Mouse (Mus musculus): ENCODE measurements around the gene Mlph. TPM values are rescaled to one million over a fixed set of nuclear protein-coding genes. Genes with fewer than 3 reads are reported as not detected.

Mlph gene
- polyA plus RNA-seq (2012) = 0.37 and 0.54 TPM in 2 replicates

DNA sequence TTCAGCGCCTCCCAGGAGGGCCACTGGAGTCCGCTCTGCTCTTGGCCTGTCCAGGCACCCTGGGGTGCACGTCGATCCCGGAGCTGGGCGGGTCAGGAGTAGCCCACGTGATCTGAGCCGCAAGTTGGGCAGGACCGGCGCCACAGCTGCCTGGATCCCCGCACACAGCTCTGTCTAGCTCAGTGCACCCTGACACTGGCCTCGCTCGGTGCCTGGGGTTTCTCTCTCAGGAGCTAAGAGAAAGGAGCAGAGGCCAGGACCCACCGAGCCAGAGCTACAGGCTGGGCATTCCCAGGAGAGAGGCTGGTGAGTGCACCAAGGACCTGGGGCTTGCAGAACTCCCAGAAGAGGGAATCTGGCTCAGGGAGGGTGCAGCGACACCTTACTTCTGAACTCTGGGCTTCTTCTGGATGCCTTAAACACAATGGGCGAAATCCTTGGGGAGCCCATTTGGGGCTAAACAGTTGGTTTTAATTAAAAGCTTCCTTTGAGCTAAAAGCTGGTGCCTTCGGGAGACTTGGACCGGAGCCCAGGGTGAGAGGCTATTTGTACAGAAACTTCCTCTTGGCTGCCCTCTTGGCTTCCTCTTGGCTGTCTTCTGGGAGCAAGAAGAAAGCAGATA, at the start of gene Mlph:
Gene Mlph (plus strand): TSS at position 138 of the 622 bp plus-strand sequence.

DNA sequence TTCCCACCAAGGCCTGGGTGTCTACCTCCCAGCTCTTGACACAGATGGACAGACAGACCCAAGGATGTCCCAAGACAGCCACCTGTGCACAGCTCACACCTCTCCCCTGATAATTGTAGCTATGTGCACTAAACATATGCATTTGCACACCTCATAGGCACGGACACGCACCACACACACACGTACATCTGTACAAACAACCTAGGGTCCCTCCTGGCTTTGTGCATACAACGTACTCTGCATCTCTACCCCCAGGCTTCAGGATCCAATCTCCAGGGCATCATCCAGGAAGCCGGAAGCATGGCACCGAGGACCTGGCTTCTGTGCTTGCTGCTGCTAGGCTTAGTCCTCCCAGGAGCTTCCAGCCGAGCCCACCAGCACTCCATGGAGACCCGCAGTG, 37.9 kb downstream of the Mlph start, which contains the start of gene Prlh:
Gene Prlh (plus strand): TSS at position 301 of the 400 bp plus-strand sequence.

DNA sequence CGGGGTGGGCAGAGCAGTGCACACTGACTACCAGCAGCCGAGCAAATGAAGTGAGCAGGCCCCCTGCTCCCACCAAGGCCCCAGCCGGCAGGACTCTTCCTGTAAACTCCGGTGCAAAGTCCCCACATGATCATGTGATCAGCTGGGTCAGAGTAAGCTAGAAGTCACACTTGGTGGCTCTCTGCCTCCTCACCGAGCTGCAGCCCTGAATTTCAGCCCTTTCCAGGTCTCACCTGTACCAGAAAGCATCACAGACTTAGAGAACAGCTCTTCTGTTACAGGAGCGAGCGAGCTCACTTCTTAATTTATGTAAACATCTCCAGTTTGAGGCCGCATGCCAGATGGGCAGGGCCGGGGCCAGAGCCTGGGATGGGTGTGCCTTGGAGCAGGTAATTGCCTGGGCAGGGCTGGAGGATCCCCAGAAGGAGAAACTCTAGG, 54.5 kb downstream of the Mlph start, which contains the start of gene Rab17:
Gene Rab17 (minus strand): TSS at position 315 of the 438 bp plus-strand sequence.

DNA sequence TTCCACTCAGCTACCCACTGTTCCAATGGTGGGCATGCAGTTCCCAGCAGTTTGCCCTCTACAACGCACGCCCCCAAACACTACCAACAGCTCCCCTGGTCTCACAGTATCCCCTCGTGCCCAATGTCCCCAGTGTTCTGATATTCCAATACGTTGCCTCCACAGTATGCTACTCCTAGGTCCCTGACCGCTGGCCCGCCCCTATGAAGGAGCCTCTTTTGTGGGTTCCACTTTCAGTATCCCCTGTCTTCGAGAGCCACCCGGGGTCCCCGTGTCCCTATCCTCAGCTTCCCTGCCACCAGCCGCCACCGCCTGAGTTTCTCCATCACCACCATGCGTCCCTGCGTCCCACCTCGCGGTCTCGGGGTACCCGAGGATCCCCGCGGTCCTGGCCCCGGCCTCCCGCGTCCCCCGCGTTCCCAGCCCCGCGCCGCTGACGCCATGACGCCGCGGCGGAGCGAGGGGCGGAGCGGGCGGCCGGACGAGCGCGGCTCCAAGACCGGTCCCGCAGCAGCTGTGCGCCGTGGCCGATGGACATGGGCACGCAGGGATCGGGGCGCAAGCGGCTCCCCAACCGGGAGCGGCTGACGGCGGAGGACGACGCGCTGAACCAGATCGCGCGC, 83.5 kb downstream of the Mlph start, which contains the start of gene Lrrfip1:
Gene Lrrfip1 (plus strand): TSS at position 470 of the 623 bp plus-strand sequence.

Other genes starting within 250 kb of the Mlph start
- gene Col6a3, start 71.1 kb upstream of the Mlph start, polyA plus RNA-seq (2012) = 0.01 TPM in 1 of 2 replicates, not detected in the other
- gene Prlh, start 38.0 kb downstream of the Mlph start, polyA plus RNA-seq (2012) = not detected in 2 replicates
- 2.4 and 2.8 TPM in 2 replicates for gene Rab17, start 54.6 kb downstream of the Mlph start, polyA plus RNA-seq (2012)
- gene Lrrfip1, start 83.7 kb downstream of the Mlph start, polyA plus RNA-seq (2012) = 32.0 and 49.6 TPM in 2 replicates
- gene Rbm44, start 230.0 kb downstream of the Mlph start, polyA plus RNA-seq (2012) = 0.06 and 0.10 TPM in 2 replicates

Data from megakaryocyte-erythroid progenitor cell, adult 5 weeks (primary cell).